Mouse (Mus musculus) adipocyte (in vitro differentiated cells): Measurements from ENCODE around the gene Ttll11.

Source experiments
- DNase-seq: peaks from one replicate; pipeline ENCODE4 v3.0.0-alpha.2; 2016; ENCODE audit warnings: low spot score

Gene Ttll11

DNA sequence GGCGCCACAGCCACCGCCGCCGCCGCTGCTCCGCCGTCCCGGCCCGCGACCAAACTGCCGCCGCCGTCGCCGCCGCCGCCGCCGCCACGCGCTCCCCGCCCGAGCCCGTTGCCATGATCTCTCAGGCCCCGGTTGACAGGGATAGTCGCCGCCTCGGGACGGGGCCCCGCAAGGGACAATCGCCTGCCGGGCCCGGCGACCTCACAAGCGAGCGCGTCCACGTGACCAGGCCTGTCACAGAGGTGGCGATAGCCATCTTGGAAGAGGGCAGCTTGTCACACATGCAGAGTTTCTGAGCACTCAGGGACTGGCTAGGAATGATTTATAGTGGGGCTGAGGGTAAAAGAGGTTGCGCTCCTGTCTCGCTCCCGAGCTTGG is at the start of gene Ttll11:
Ttll11 (minus strand) TSS at position 270 of the 378 bp plus-strand sequence.
- peak; percentile 93 for DNase-seq

DNA sequence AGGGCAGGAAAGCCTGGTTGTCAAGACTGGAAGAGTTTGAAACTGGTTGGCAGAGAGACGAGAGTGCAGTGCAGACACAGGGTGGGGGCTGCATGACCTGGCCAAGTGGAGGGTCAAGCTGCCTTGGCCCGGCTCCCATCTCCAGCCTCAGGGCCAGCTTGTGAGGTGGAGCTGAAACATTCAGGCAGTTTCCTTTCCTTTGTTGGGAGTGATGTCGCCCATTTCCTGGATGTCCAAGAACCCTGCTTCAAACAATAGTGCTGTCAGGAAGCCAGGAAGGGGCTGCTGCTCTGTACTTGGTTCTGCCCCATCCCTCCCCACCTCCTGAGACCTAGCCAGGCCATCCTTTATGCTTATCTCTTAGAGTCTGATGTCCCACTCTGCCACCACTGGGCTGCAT is 43.6 kb upstream of the Ttll11 start:
- DNase-seq, result no peak

GRCm38 (mm10) chr2:36021385-36022159 is 41.9 kb upstream of the Ttll11 start:
- DNase-seq, result no peak

DNA sequence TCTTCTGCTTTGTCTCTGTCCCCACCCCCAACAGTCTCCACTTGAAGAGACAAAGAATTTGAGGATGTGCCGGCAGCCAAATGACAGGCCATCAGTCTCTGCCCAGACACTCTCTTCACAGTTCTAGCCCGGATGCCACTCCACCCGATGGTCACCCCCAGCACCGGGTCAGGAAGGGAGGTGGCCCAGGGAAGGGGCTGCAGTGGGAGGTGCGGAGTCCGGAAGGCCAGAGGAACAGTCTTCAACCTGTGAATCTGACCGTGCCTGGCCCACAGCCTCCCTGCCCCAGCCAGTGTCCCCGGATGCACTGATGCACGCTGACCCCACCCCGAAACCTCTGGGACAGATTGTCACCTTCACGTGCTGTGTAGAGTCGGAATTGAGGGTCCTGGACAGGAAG is 33.3 kb upstream of the Ttll11 start:
- DNase-seq, result no peak

GRCm38 (mm10) chr2:36011331-36011825 is 31.7 kb upstream of the Ttll11 start:
- no peak for DNase-seq

DNA sequence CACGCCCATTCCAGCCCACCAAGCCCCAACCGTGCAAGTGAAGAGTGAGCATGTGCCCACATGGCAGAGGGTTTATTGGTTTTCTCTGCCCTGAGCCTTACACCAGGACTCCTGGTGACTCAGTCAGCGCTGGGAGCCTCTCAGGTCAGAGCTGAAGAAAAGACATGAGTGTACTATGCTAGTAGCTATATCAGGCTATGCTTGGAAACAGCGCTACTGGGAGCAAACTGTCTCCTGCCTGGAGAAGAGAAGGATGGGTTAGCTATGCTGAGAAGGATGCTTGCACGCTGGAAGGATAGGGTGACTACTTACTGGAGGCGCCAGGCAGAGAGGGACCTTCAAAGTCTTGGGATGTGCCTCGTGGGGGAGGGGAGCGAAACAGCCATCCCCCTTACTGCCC is 30.9 kb upstream of the Ttll11 start:
- no peak for DNase-seq

DNA sequence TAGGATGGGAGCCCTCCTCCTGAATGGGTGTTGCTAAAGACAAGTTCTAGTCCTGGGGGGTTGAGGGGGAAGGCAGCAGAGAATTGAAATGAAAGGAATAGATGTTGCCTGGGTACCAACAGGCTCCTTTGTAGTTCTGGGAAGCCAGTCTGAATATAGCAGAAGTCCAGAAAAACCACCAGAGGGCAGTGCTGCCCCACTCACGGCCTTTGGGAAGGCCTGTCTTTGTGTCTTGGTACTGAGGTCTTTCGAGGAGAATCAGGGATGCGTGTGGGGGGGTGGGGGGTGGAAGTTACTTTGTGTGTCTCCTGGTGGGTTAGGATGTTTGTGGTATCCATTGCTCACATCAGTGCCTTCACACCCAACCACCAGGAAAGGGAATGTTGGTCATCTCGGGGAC is 29.7 kb upstream of the Ttll11 start:
- DNase-seq, result peak; percentile 90

DNA sequence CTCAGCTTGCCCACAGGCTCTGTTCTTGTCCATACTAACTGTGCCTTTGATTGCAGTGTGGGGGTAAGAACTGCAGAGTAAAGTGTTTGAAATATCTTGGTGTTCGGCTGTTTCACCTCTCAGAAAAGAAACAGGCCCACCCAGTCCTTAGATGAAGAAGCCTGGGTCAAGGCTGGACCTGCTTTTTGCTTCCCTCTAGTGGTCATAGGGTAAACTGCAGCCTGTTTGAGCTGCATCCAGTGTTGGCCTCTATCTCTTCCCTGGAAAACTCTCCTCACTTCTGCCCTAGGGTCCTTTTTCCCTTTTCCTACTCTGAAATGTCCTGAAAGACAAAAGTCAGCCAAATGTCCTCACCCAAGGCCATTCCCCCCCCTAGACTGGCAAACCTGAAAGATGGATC is 28.4 kb upstream of the Ttll11 start:
- peak; percentile 71 for DNase-seq

DNA sequence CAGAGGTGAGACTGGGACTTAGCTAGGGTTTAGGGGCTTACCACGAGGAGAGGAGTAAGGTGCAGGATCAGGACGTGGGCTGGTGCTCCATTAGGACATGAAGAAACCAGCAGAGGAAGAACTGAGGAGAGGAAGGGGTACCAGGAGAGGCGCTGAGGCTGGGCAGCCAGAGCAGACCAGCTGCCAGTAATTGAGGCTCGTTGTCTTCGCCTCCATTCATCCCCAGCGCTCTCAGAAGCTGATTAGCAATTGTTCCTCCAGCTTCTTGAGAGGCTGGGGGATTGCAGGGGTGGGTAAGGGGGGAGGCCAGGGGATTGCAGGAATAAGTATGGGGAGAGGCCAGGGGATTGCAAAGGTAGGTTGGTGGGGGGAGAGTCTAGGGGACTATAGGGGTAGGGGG is 22.5 kb upstream of the Ttll11 start:
- no peak for DNase-seq

- no peak for DNase-seq
These were observed 20.7 kb upstream of the Ttll11 start for GRCm38 (mm10) chr2:36000390-36000789.

DNA sequence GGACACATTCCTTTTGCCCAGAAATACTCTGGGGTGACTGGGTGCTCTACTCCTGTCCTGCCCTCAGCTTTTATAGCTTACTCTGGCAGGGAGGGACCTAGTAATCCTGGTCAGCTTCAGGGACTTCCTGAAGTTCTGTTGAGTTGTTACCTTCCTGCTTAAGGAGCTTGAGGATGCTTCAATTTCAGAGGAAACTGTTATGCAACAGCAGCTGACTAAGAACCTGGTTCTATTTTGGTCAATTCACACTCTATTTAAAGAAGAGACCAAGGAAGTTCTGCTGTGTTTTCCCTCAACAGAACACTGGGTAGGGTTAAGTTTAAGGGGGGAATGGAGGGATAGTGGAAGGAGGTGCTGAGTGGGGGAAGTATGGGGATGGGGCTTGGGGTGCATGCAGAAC is 19.5 kb upstream of the Ttll11 start:
- no peak for DNase-seq

- DNase-seq, result no peak
These were observed 18.7 kb upstream of the Ttll11 start for GRCm38 (mm10) chr2:35998416-35998815.

DNA sequence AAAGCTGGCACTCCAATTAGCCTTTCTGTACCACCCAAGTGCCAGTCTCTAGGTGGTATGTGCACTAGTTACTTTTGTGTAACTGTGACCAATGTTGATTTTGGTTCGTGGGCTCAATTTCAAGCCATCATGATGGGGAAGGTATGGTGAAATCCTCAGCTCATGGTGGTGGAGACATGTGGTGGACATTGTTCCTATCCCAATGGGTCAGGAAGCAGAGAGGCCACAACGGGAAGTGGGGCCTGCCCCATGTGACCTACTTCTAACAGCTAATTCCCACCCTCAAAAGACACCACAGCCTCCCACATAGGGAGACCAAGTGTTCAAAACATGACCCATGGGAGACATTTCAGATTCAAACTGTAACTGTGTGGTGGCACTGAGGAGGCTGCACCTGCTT is 17.0 kb upstream of the Ttll11 start:
- no peak for DNase-seq

- DNase-seq, result peak; percentile 48
These were observed 14.6 kb upstream of the Ttll11 start for GRCm38 (mm10) chr2:35994303-35994702.

DNA sequence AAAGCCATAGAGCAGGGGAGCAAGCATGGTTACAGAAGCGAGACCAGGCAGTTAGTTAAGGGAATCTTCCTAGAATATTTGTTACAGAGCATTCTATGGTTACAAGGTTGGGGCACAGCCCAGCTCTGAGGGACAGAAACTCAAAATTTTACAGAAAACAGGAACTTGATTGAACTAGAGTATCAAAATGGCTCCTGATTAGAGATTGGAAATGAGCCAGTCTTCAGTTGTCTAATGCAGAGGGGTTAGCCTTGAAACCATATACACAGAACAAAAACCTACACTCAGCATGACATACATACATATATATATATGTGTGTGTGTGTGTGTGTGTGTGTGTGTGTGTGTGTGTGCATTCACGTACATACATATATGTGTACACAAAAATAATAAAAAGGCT is 13.8 kb upstream of the Ttll11 start:
- DNase-seq, result no peak

- no peak for DNase-seq
These were observed 12.5 kb upstream of the Ttll11 start for GRCm38 (mm10) chr2:35992259-35992658.

DNA sequence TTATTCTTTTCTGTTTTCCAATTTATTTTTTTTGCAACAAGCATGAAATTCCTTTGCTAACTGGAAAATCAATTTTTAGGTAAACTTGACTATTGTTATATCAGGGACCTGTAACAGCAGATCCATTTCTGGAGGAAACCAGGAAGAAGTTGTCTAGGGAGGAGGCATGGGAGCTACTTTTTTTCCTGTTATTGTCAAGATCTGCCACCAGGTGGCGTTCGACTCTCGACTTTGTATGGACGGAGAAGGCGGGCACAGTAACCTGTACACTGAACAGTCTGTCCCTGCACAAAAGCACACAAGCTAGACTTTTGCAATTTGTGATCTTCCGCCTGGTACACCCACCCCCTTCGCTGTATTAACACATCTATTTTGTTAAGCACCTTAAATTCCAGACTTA is 4.2 kb upstream of the Ttll11 start:
- peak; percentile 83 for DNase-seq

DNA sequence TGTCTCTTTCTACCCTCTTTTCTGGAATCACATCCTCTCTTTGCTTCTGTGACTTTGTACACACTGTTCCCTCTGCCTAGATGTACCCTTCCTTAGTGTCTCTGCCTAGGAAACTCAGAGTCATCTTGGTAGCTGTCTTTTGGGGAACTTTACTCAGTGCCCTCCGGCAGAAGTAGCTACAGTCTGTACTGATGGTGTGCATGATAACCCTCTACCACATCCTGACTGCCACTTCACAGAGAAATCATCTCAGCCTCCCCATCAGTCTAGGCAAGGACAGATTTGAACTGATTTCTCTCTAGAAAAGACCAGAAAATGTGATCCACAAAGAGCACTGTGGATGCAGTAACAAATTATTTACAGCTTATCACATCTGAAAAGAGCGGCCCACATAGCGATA is 2.2 kb upstream of the Ttll11 start:
- no peak for DNase-seq

DNA sequence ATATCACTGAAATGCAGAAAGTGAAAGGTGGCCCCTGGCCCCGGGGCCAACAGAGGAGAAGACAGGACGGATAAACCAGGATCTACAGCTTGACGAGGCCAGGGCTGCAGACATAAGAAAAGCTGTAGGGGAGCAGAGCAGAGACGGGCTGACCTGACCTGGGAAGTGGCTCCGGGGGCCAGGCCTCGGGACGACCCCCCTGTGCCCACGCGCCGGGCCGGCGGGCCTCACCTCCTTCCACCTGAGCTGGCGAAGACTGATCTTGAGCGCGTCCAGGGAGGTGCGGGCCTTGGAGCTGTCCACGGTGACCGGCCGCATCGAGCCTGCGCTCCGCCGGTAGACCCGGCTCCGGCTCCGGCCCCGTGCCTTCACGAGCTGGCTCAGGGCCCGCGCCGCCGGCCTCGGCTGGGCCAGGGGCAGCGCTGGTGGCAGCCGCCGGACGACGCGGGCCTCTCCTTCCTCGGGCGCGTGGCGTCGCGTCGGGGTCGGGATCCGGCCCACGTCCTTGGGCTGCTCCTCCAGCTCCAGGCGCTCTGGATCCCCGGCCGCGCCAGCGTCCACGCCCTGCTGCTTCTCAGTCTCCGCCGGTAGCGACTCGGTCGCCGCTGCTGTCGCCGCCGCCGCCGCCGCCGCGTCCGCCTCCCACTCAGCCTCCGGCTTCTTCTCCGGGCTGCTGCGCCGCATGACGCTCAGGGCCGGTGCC is 621 bp downstream of the Ttll11 start:
- peak; percentile 50 for DNase-seq

DNA sequence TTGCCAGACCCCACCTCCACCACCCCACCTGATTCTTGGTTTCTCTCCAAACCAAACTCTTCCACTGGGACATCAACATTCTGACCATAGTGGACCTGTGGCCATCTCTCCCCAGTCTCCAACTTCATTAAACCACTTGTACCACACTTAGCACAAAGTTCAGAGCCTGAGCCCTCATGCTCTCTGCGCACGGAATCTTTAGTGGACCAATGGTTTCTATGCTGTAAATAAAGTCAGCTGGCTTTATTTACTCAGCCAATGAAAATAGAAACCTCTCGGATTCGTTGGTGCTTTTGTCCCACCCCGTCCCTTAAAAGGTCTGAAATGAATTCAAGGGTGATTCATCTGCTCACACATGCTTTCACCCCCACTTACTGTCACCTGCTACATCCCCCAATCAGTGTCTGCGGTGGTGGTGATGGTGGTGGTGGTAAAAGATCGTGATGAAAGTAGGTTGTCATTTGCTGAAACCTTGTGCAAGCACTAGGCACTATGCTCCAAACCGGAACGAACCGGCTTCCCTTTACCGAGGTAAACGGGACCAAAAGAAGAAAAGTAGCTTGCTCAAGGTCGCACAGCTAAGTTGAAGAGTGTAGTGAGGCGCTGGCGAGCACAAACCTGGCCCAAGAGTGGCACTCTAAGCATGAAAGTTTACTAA is 1.3 kb downstream of the Ttll11 start:
- peak; percentile 66 for DNase-seq

DNA sequence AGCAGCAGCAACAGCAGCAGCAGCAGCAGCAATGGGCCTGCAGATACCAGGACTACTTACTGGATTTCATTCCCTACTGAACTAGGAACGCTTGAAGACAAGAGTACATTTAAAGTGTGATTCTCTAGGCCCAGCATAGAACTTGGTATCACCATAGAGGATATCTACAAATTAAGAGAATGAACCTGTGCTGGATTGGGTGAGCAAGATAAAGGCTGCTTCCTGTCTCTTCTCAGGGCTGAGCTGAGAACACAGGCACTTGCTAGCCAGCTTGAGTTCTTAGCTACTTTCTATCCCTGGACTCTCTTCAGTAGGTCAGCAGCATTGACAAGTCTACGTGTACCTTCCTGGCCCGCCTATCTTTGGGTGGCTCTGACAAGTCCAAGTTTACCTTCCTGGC is 2.0 kb downstream of the Ttll11 start:
- no peak for DNase-seq

DNA sequence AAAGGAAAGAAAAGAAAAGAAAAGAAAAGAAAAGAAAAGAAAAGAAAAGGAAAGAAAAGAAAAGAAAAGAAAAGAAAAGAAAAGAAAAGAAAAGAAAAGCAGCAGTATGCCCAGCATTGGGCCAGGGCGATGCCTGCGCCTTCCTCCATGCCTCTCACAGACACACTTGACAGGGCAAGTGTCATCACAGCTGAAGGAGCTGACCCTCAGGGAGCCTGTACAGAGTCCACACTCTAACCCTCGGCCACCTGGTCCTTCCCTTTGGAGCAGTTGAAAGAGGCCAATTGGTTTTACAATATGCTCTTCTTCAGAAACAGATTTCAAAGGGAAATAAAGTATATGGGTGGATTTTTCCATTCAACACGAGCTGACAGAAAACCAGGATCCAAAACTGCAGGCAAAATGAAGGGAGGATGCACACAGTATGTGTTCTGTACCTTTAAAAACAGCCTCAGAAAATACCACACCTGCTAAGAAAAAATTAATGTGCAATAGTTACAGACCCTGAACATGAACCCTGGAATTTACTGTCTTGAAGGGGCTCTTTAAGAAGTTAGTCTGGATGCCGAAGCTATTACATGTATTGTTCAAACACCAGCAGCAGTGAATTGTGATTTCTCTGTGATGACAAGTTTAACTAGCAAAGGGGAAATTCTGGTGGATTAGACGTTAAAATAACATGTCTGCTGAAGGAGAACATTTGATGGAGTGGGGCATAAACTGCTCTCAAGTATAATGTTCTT is 7.3 kb downstream of the Ttll11 start:
- no peak for DNase-seq
